Mouse (Mus musculus) small intestine, adult 2 months (tissue): ENCODE data around the gene Cited4.

Experiments used
- CTCF ChIP-seq: fragments of 200-500 bp; IDR thresholded peaks from 2 replicates; pipeline ENCODE4 v1.5.1; 2012; ENCODE audit warnings: low read depth, mild to moderate bottlenecking, control low read depth, inconsistent platforms, low read length, moderate library complexity, mixed read lengths; ENCODE audit not compliant: insufficient replicate concordance, insufficient read length; ENCODE audit errors: extremely low read depth
- POLR2A ChIP-seq: fragments of 200-500 bp; IDR thresholded peaks from 2 replicates; pipeline ENCODE4 v1.6.1; 2012; ENCODE audit warnings: low read depth, mild to moderate bottlenecking, control low read depth, inconsistent platforms, low read length, moderate library complexity

GRCm38 (mm10) chr4:120635351-120635750 lies 31.0 kb upstream of the Cited4 start:
- no peak for TF ChIP-seq CTCF
- no peak for TF ChIP-seq POLR2A
